Mouse (Mus musculus): Measurements from ENCODE around the gene Cacna1c. TPM values are rescaled to one million over a fixed set of nuclear protein-coding genes. Genes with fewer than 3 reads are reported as not detected.

Gene Cacna1c
- polyA plus RNA-seq, 1 experiment from 2014 or later = 4.0 TPM

- DNase-seq (ENCODE audit: low spot score) (no peak), ATAC-seq (ENCODE audit: low FRiP score) (no peak)
- 69% methylated on average over 3 of the region's 3 CpGs for WGBS
- no peak overlapping the region for H3K4me2 ChIP-seq (replicated peaks; ENCODE audit: low read depth, low read length)
- H3K9ac ChIP-seq (ENCODE audit: low read depth, low read length) = no peak overlapping the region
- H3K4me1 ChIP-seq (replicated peaks; ENCODE audit: control insufficient read depth, insufficient read depth, low read length) = no peaks in the 10 kb centered on the region
- no peak overlapping the region for H3K4me3 ChIP-seq (ENCODE audit: low read depth, low read length)
- H3K27ac ChIP-seq (ENCODE audit: low read depth, low read length) = no peak overlapping the region
- H3K27me3 ChIP-seq (ENCODE audit: control insufficient read depth, insufficient read depth, low read length) = no peaks in the 10 kb centered on the region
- H3K36me3 ChIP-seq (ENCODE audit: control insufficient read depth, insufficient read depth, low read length) = no peaks in the 10 kb centered on the region
- H3K9me3 ChIP-seq (ENCODE audit: control insufficient read depth, low read length) = no peaks in the 10 kb centered on the region
These were observed 12.4 kb downstream of the Cacna1c start for GRCm38 (mm10) chr6:119183781-119184180.

DNA sequence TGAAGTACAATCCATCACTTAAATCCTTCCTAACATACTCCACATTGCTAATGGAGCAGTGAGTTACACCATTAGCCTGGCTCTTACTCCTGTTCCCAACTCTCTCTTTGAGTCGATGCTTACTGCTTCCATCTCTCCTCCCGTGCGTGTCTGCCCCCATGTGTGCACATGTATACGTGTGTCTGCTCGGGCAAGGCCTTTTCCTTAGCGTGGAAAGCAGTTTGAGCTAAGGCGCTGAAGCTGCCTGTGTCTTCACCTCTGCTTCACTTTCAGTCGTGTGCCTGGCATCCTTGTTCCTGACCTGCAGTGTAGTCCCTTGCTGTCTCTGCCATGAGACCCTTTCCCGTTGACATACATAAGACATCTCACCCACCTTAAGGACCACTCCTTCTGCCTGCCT lies 14.0 kb downstream of the Cacna1c start:
- ATAC-seq (ENCODE audit: low FRiP score) (no peak), DNase-seq (ENCODE audit: low spot score) (no peak)
- no peak overlapping the region for H3K4me3 ChIP-seq (ENCODE audit: low read depth, low read length)
- no peaks in the 10 kb centered on the region for H3K4me1 ChIP-seq (replicated peaks; ENCODE audit: control insufficient read depth, insufficient read depth, low read length)
- H3K36me3 ChIP-seq (ENCODE audit: control insufficient read depth, insufficient read depth, low read length) = no peaks in the 10 kb centered on the region
- H3K4me2 ChIP-seq (replicated peaks; ENCODE audit: low read depth, low read length) = no peak overlapping the region
- no peak overlapping the region for H3K9ac ChIP-seq (ENCODE audit: low read depth, low read length)
- H3K27me3 ChIP-seq (ENCODE audit: control insufficient read depth, insufficient read depth, low read length) = no peaks in the 10 kb centered on the region
- WGBS = 89% methylated on average over 9 of the region's 9 CpGs
- no peak overlapping the region for H3K27ac ChIP-seq (ENCODE audit: low read depth, low read length)
- H3K9me3 ChIP-seq (ENCODE audit: control insufficient read depth, low read length) = no peaks in the 10 kb centered on the region

DNA sequence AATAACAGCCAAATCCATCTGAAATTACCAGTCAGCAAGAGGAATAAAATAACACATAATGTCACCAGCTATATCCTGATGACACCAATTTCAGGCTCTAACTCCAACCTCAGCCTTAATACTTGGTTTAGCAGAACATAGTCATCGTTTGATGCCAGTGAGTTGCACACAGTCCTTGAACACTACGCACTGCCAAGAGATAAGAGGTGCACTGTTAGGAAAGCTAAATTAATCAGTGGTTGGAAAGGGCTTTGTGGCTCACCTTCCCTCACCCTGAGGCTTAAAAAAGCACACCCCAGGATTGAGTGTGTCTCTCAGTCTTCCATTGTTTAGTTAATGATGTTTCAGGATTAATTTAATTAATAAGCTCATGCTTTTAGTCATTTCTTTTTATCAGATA lies 16.0 kb downstream of the Cacna1c start:
- ATAC-seq (ENCODE audit: low FRiP score) = no peak
- no peak overlapping the region for H3K4me2 ChIP-seq (replicated peaks; ENCODE audit: low read depth, low read length)
- no peaks in the 10 kb centered on the region for H3K36me3 ChIP-seq (ENCODE audit: control insufficient read depth, insufficient read depth, low read length)
- no peak for DNase-seq (ENCODE audit: low spot score)
- H3K4me3 ChIP-seq (ENCODE audit: low read depth, low read length) = no peak overlapping the region
- no peaks in the 10 kb centered on the region for H3K27me3 ChIP-seq (ENCODE audit: control insufficient read depth, insufficient read depth, low read length)
- WGBS = 94% methylated on average over 2 of the region's 2 CpGs
- peaks cover 2% of the 10 kb centered on the region; the same call in 1 of the 2 replicates for H3K4me1 ChIP-seq (replicated peaks; ENCODE audit: control insufficient read depth, insufficient read depth, low read length)
- H3K9me3 ChIP-seq (ENCODE audit: control insufficient read depth, low read length) = no peaks in the 10 kb centered on the region
- no peak overlapping the region for H3K27ac ChIP-seq (ENCODE audit: low read depth, low read length)
- H3K9ac ChIP-seq (ENCODE audit: low read depth, low read length) = no peak overlapping the region

- Histone ChIP-seq H3K27me3 (ENCODE audit: control insufficient read depth, insufficient read depth, low read length) (no peaks in the 10 kb centered on the region), H3K4me1 (replicated peaks; ENCODE audit: control insufficient read depth, insufficient read depth, low read length) (peaks cover 2% of the 10 kb centered on the region; the same call in 1 of the 2 replicates), H3K9ac (ENCODE audit: low read depth, low read length) (no peak overlapping the region), H3K4me2 (replicated peaks; ENCODE audit: low read depth, low read length) (no peak overlapping the region), H3K4me3 (ENCODE audit: low read depth, low read length) (no peak overlapping the region), H3K9me3 (ENCODE audit: control insufficient read depth, low read length) (no peaks in the 10 kb centered on the region), H3K27ac (ENCODE audit: low read depth, low read length) (no peak overlapping the region), H3K36me3 (ENCODE audit: control insufficient read depth, insufficient read depth, low read length) (no peaks in the 10 kb centered on the region)
- ATAC-seq (ENCODE audit: low FRiP score) = no peak
- WGBS = 65% methylated on average over 8 of the region's 8 CpGs
- DNase-seq (ENCODE audit: low spot score) = no peak
These were observed 19.1 kb downstream of the Cacna1c start for GRCm38 (mm10) chr6:119177101-119177500.

DNA sequence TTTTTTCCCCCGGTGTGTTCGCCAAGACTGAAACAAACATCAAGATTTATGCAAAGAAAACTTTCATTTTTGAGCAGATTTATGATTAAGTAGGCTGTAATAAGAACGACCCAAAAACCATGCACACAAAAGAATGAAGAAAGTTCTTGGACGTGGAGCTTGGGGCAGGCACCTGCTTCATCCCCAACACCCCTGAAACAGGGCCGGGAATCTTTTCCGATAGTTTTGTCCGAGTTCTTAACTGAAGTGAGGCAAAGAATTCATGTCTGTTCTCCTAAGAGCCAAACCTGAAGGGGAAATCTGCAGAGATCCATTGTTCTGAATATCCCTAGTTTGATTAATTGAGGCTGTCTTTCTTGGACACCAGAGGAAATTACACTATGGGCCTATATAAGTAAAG lies 20.1 kb downstream of the Cacna1c start:
- Histone ChIP-seq H3K4me3 (ENCODE audit: low read depth, low read length) (peak overlapping the region; percentile 75; the same call in 1 of the 2 replicates), H3K4me1 (replicated peaks; ENCODE audit: control insufficient read depth, insufficient read depth, low read length) (peaks cover 2% of the 10 kb centered on the region; the same call in 1 of the 2 replicates), H3K27ac (ENCODE audit: low read depth, low read length) (no peak overlapping the region), H3K9ac (ENCODE audit: low read depth, low read length) (no peak overlapping the region; the same call in 1 of the 2 replicates), H3K4me2 (replicated peaks; ENCODE audit: low read depth, low read length) (peak overlapping the region; percentile 59), H3K9me3 (ENCODE audit: control insufficient read depth, low read length) (no peaks in the 10 kb centered on the region), H3K36me3 (ENCODE audit: control insufficient read depth, insufficient read depth, low read length) (no peaks in the 10 kb centered on the region), H3K27me3 (ENCODE audit: control insufficient read depth, insufficient read depth, low read length) (no peaks in the 10 kb centered on the region)
- 80% methylated on average over 7 of the region's 7 CpGs for WGBS
- DNase-seq (ENCODE audit: low spot score) (no peak), ATAC-seq (ENCODE audit: low FRiP score) (no peak)

GRCm38 (mm10) chr6:119175078-119175853 lies 21.0 kb downstream of the Cacna1c start, which contains the start of gene Dcp1b:
TSS of gene Dcp1b (plus strand) at chr6:119175253.
- H3K4me2 ChIP-seq (replicated peaks; ENCODE audit: low read depth, low read length) = peak within 1 kb of the TSS; percentile 59
- H3K4me1 ChIP-seq (replicated peaks; ENCODE audit: control insufficient read depth, insufficient read depth, low read length) = peaks cover 2% of the 10 kb centered on the region; the same call in 1 of the 2 replicates
- ATAC-seq (ENCODE audit: low FRiP score) (peak; percentile 95), DNase-seq (ENCODE audit: low spot score) (peak; percentile 95)
- H3K27me3 ChIP-seq (ENCODE audit: control insufficient read depth, insufficient read depth, low read length) = no peaks in the 10 kb centered on the region
- no peaks in the 10 kb centered on the region for H3K9me3 ChIP-seq (ENCODE audit: control insufficient read depth, low read length)
- peak within 1 kb of the TSS; percentile 88 for H3K9ac ChIP-seq (ENCODE audit: low read depth, low read length)
- H3K36me3 ChIP-seq (ENCODE audit: control insufficient read depth, insufficient read depth, low read length) = no peaks in the 10 kb centered on the region
- H3K27ac ChIP-seq (ENCODE audit: low read depth, low read length) = peak within 1 kb of the TSS; percentile 88
- WGBS = under 1% methylated on average over 65 of the region's 65 CpGs
- peak within 1 kb of the TSS; percentile 75 for H3K4me3 ChIP-seq (ENCODE audit: low read depth, low read length)

GRCm38 (mm10) chr6:119174307-119175074 lies 21.7 kb downstream of the Cacna1c start:
- H3K9me3 ChIP-seq (ENCODE audit: control insufficient read depth, low read length) = no peaks in the 10 kb centered on the region
- WGBS = 58% methylated on average over 12 of the region's 12 CpGs

DNA sequence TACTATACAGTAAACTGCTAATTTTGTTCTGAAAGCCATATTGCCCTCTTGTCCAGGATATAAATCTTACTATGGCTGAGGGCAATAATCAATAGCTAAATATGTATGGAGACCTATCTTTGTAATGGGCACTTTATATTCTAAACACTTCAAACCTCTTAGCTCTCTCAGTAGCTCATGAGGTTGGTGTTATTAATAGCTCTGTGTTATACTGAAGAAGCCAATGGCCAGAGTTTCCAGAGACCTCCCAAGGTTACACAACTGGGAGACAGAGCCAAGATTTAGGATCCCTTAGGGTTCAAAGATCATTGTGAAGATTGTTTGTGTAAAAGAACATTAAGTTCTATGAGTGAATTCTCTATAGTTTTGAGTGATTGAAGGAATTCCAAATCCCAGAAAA lies 30.5 kb downstream of the Cacna1c start:
- H3K27me3 ChIP-seq (ENCODE audit: control insufficient read depth, insufficient read depth, low read length) = no peaks in the 10 kb centered on the region
- H3K27ac ChIP-seq (ENCODE audit: low read depth, low read length) = no peak overlapping the region
- no peak overlapping the region for H3K9ac ChIP-seq (ENCODE audit: low read depth, low read length)
- no peaks in the 10 kb centered on the region for H3K4me1 ChIP-seq (replicated peaks; ENCODE audit: control insufficient read depth, insufficient read depth, low read length)
- DNase-seq (ENCODE audit: low spot score) (no peak), ATAC-seq (ENCODE audit: low FRiP score) (no peak)
- no peaks in the 10 kb centered on the region for H3K9me3 ChIP-seq (ENCODE audit: control insufficient read depth, low read length)
- no peaks in the 10 kb centered on the region for H3K36me3 ChIP-seq (ENCODE audit: control insufficient read depth, insufficient read depth, low read length)
- H3K4me2 ChIP-seq (replicated peaks; ENCODE audit: low read depth, low read length) = no peak overlapping the region
- no peak overlapping the region for H3K4me3 ChIP-seq (ENCODE audit: low read depth, low read length)

More at GRCm38 (mm10) chr6:119174307-119175074, 21.7 kb downstream of the Cacna1c start:
- Histone ChIP-seq H3K4me2 (replicated peaks; ENCODE audit: low read depth, low read length) (peak overlapping the region; percentile 22), H3K27me3 (ENCODE audit: control insufficient read depth, insufficient read depth, low read length) (no peaks in the 10 kb centered on the region), H3K27ac (ENCODE audit: low read depth, low read length) (no peak overlapping the region), H3K36me3 (ENCODE audit: control insufficient read depth, insufficient read depth, low read length) (no peaks in the 10 kb centered on the region), H3K4me1 (replicated peaks; ENCODE audit: control insufficient read depth, insufficient read depth, low read length) (peaks cover 2% of the 10 kb centered on the region; the same call in 1 of the 2 replicates), H3K4me3 (ENCODE audit: low read depth, low read length) (peak overlapping the region; percentile 75), H3K9ac (ENCODE audit: low read depth, low read length) (no peak overlapping the region)
- ATAC-seq (ENCODE audit: low FRiP score) (peak; percentile 43), DNase-seq (ENCODE audit: low spot score) (no peak)

Data from hindbrain, embryonic 11.5 days (tissue).